25 mouse cellular contexts compared by ENCODE assay signal in the genomic region with DNA sequence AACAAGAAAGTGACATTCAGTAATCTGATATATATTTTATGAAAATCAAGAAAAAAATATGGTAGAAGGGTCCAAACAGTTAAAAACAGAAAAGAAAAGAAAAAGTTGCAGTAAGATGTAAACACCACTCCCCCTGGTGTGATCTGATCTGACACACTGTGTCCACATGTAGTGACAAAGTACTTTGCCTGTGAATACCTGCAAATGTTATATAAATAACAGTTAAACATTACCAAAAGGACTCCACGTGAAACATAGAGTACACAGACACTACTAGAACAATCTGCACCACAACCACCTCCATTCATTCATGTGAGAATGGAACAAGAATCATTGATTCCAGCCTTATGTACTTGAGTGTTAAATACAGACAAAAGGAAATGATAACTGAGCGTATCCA. TPM values are rescaled to one million over a fixed set of nuclear protein-coding genes. Genes with fewer than 3 reads are reported as not detected.
"Had no signal": no experiment of that assay in that cellular context is flagged by ENCODE, and none has a peak within 500 bp of the region (broad histone marks: within the 10 kb centered on the region; RNA-seq: fewer than 3 reads in every experiment).

No protein-coding gene starts in this region.

- H3K9me3 ChIP-seq: lung, embryonic 15.5 days; midbrain, embryonic 15.5 days; neural tube, embryonic 12.5 days had no signal

- H3K9ac ChIP-seq: liver, embryonic 14.5 days; lung, embryonic 15.5 days; midbrain, embryonic 13.5 days; midbrain, embryonic 15.5 days; neural tube, embryonic 12.5 days had no signal

- H3K27me3 ChIP-seq: lung, embryonic 15.5 days; megakaryocyte, embryonic 14.5 days; midbrain, embryonic 13.5 days; midbrain, embryonic 15.5 days; neural tube, embryonic 12.5 days had no signal

- H3K27ac ChIP-seq: liver, embryonic 14.5 days; lung, embryonic 15.5 days; macrophage; midbrain, embryonic 13.5 days; midbrain, embryonic 15.5 days; neural tube, embryonic 12.5 days had no signal

- H3K4me2 ChIP-seq: lung, embryonic 15.5 days; midbrain, embryonic 11.5 days; midbrain, embryonic 13.5 days; midbrain, embryonic 15.5 days; neural tube, embryonic 12.5 days had no signal

- ATAC-seq: lung, postnatal 0 days; midbrain, embryonic 13.5 days; midbrain, embryonic 15.5 days had no signal

- H3K4me1 ChIP-seq: lung, embryonic 15.5 days; megakaryocyte, embryonic 14.5 days; midbrain, embryonic 13.5 days; midbrain, embryonic 15.5 days; neural tube, embryonic 12.5 days had no signal

- DNase-seq: lung, adult 2 months; lung, postnatal 14 days; lung, postnatal 36 days; right cerebral cortex, postnatal 14 days; thymus, adult 2 months; thymus, postnatal 25 days; thymus, postnatal 4 days had no signal

- H3K36me3 ChIP-seq: lung, embryonic 15.5 days; midbrain, embryonic 13.5 days; midbrain, embryonic 15.5 days; neural tube, embryonic 12.5 days had no signal

- H3K4me3 ChIP-seq: lung, embryonic 15.5 days; megakaryocyte, embryonic 14.5 days; midbrain, embryonic 13.5 days; midbrain, embryonic 15.5 days; neural tube, embryonic 12.5 days had no signal

RNA-seq across cellular contexts. Expression of a gene that starts 8.5 kb away (rescaled TPM):
- total RNA-seq: megakaryocyte progenitor cell, adult 5-6 weeks; midbrain, postnatal 0 days; monocyte, adult 5-6 weeks; neutrophil, adult 5-6 weeks had no signal
- polyA plus RNA-seq: liver, embryonic 14.5 days; lung, adult 2 months; lung, embryonic 15.5 days; lung, postnatal 0 days; macrophage; midbrain, embryonic 11.5 days; midbrain, embryonic 13.5 days; midbrain, embryonic 15.5 days; midbrain, postnatal 0 days; neural tube, embryonic 12.5 days; neural tube, embryonic 14.5 days; spleen, adult 2 months; stomach, embryonic 16.5 days; testis, adult 2 months; thymus, adult 2 months; urinary bladder, adult 2 months had no signal

RNA-seq across cellular contexts. Expression of a gene that starts 38.9 kb away (rescaled TPM):
- total RNA-seq: megakaryocyte progenitor cell, adult 5-6 weeks; monocyte, adult 5-6 weeks; neutrophil, adult 5-6 weeks had no signal
- polyA plus RNA-seq: liver, embryonic 14.5 days; macrophage had no signal
